Mouse (Mus musculus): ENCODE results near the gene Cfap46.

- TF ChIP-seq CTCF (IDR thresholded peaks at IDR 0.05; ENCODE audit: low read depth, low read length) (no peak), POLR2A (IDR thresholded peaks at IDR 0.05; ENCODE audit: extremely low read depth, insufficient read depth, low read length) (no peak)
Measured at GRCm38 (mm10) chr7:139595862-139596261, 87.8 kb downstream of the Cfap46 start.

Data from liver, adult 2 months (tissue).